Mouse (Mus musculus) 416B (cell line): Measurements from ENCODE around the gene Gcgr.
"Not testable (repeated sequence)": the region's sequence is repeated elsewhere in the genome, so short reads cannot be mapped to it uniquely, and the experiment has no call there.

Experiments
- DNase-seq: peaks from one replicate; pipeline ENCODE4 v3.0.0; 2011; ENCODE audit warnings: low read depth

The Gcgr gene

GRCm38 (mm10) chr11:120571754-120572416 is 41.4 kb downstream of the Gcgr start:
- DNase-seq, result no peak

- peak; percentile 38 for DNase-seq
Measured at GRCm38 (mm10) chr11:120572417-120572751, 41.9 kb downstream of the Gcgr start.

- peak; percentile 100 for DNase-seq
Measured at GRCm38 (mm10) chr11:120572752-120573584, 42.5 kb downstream of the Gcgr start, which contains the start of gene P4hb. Gene P4hb, minus strand, starts transcription at chr11:120573253.

- DNase-seq, result no peak
Measured at GRCm38 (mm10) chr11:120573585-120574277, 43.2 kb downstream of the Gcgr start.

GRCm38 (mm10) chr11:120574278-120574600 is 43.7 kb downstream of the Gcgr start:
- peak; percentile 35 for DNase-seq

- DNase-seq, result no peak
Measured at GRCm38 (mm10) chr11:120575046-120575445, 44.5 kb downstream of the Gcgr start.

GRCm38 (mm10) chr11:120575940-120576339 is 45.4 kb downstream of the Gcgr start:
- no peak for DNase-seq

GRCm38 (mm10) chr11:120576365-120576981 is 46.0 kb downstream of the Gcgr start:
- no peak for DNase-seq

GRCm38 (mm10) chr11:120577211-120578023 is 46.9 kb downstream of the Gcgr start:
- DNase-seq, result peak; percentile 80

GRCm38 (mm10) chr11:120578024-120578693 is 47.7 kb downstream of the Gcgr start:
- DNase-seq, result no peak

GRCm38 (mm10) chr11:120578694-120579243 is 48.3 kb downstream of the Gcgr start:
- no peak for DNase-seq

GRCm38 (mm10) chr11:120579316-120580107 is 49.0 kb downstream of the Gcgr start:
- peak; percentile 68 for DNase-seq

GRCm38 (mm10) chr11:120580190-120580589 is 49.7 kb downstream of the Gcgr start:
- peak; percentile 39 for DNase-seq

- DNase-seq, result peak; percentile 32
Measured at GRCm38 (mm10) chr11:120580871-120581331, 50.4 kb downstream of the Gcgr start.

- peak; percentile 83 for DNase-seq
Measured at GRCm38 (mm10) chr11:120581490-120582267, 51.2 kb downstream of the Gcgr start, which contains the start of gene Arhgdia. Gene Arhgdia, minus strand, starts transcription at chr11:120581624.

GRCm38 (mm10) chr11:120582268-120582981 is 51.9 kb downstream of the Gcgr start:
- DNase-seq, result peak; percentile 75

- DNase-seq, result not testable (repeated sequence)
Measured at GRCm38 (mm10) chr11:120582982-120583293, 52.4 kb downstream of the Gcgr start.

GRCm38 (mm10) chr11:120583937-120584336 is 53.4 kb downstream of the Gcgr start:
- DNase-seq, result no peak
